Comparison of ENCODE assay signal across 8 mouse cellular contexts in genomic region chr1:179866056-179866772, GRCm38 (mm10).
DNase-seq lines count a peak whose midpoint lies in the region; ATAC-seq and TF ChIP-seq lines count a peak whose summit lies in the region.

No protein-coding gene starts in this region.

- peak; percentile 28 for DNase-seq in 3T3-L1 (ENCODE audit: low read depth, low spot score)
- DNase-seq in adrenal gland, postnatal 25 days, result peak; percentile 45
- no peak for DNase-seq in hindbrain, postnatal 0 days (ENCODE audit: low spot score)
- no peak for DNase-seq in cerebellum, adult 2 months
- no peak for DNase-seq in natural killer cell, adult 2 months (ENCODE audit: low spot score in 2 of 2)
- DNase-seq in urinary bladder, adult 2 months (ENCODE audit: low spot score), result no peak
- DNase-seq in retina, postnatal 1 day, result no peak

- H3K4me3 ChIP-seq in hindbrain, postnatal 0 days (ENCODE audit: low read length), result no peak overlapping the region
- no peak overlapping the region for H3K4me3 ChIP-seq in liver, embryonic 12.5 days
- H3K4me3 ChIP-seq in cerebellum, adult 2 months (replicated peaks; ENCODE audit: insufficient read depth, low read depth, low read length), result no peak overlapping the region

- no peak overlapping the region for H3K4me2 ChIP-seq in hindbrain, postnatal 0 days (ENCODE audit: low read depth, low read length)
- H3K4me2 ChIP-seq in liver, embryonic 12.5 days, result peak overlapping the region; percentile 17; the same call in 1 of the 2 replicates

- no peaks in the 10 kb centered on the region for H3K27me3 ChIP-seq in hindbrain, postnatal 0 days (ENCODE audit: insufficient read depth, low read length)
- no peaks in the 10 kb centered on the region for H3K27me3 ChIP-seq in liver, embryonic 12.5 days (replicated peaks)
- no peaks in the 10 kb centered on the region for H3K27me3 ChIP-seq in cerebellum, adult 2 months (ENCODE audit: control insufficient read depth, insufficient read depth, low read length)

- no peak for TF ChIP-seq POLR2A in cerebellum, adult 2 months (IDR thresholded peaks at IDR 0.05; ENCODE audit: borderline replicate concordance, insufficient read depth, low read length)

- no peak for ATAC-seq in hindbrain, postnatal 0 days
- no peak for ATAC-seq in liver, embryonic 12.5 days

- WGBS in hindbrain, postnatal 0 days, result 74% methylated on average over 16 of the region's 16 CpGs
- 58% methylated on average over 16 of the region's 16 CpGs for WGBS in liver, embryonic 12.5 days (ENCODE audit: insufficient replicate concordance)
- 76% methylated on average over 16 of the region's 16 CpGs for WGBS in cerebellum, adult 2 months

- H3K27ac ChIP-seq in hindbrain, postnatal 0 days, result 0 out of 2 replicates have a peak overlapping the region, but pooled peaks have one; percentile 22
- H3K27ac ChIP-seq in liver, embryonic 12.5 days, result peak overlapping the region; percentile 55
- no peak overlapping the region for H3K27ac ChIP-seq in cerebellum, adult 2 months (ENCODE audit: insufficient read depth, low read length)

- TF ChIP-seq CTCF in hindbrain, postnatal 0 days (IDR thresholded peaks at IDR 0.05; ENCODE audit: low read depth), result no peak
- TF ChIP-seq CTCF in cerebellum, adult 2 months (IDR thresholded peaks at IDR 0.05; ENCODE audit: borderline replicate concordance, insufficient read depth, low read depth, low read length), result no peak

- no peak overlapping the region for H3K9ac ChIP-seq in hindbrain, postnatal 0 days (replicated peaks; ENCODE audit: low read length)
- no peak overlapping the region for H3K9ac ChIP-seq in liver, embryonic 12.5 days

- no peaks in the 10 kb centered on the region for H3K4me1 ChIP-seq in hindbrain, postnatal 0 days (ENCODE audit: insufficient read depth, low read length)
- peaks cover 51% of the 10 kb centered on the region for H3K4me1 ChIP-seq in liver, embryonic 12.5 days
- peaks cover 7% of the 10 kb centered on the region for H3K4me1 ChIP-seq in cerebellum, adult 2 months (ENCODE audit: control insufficient read depth, insufficient read depth, low read length)

- H3K36me3 ChIP-seq in hindbrain, postnatal 0 days (ENCODE audit: insufficient read depth, low read length), result no peaks in the 10 kb centered on the region
- no peaks in the 10 kb centered on the region for H3K36me3 ChIP-seq in liver, embryonic 12.5 days

- H3K9me3 ChIP-seq in hindbrain, postnatal 0 days (ENCODE audit: low read length), result no peaks in the 10 kb centered on the region
- no peaks in the 10 kb centered on the region for H3K9me3 ChIP-seq in liver, embryonic 12.5 days (replicated peaks)

Comparison
In these comparisons a context has a peak if more than half of its experiments do, and no peak if none do; other contexts are left out.
1. DNase-seq: peak in 3T3-L1 (single experiment) and adrenal gland, postnatal 25 days (single experiment); none in hindbrain, postnatal 0 days (single experiment), cerebellum, adult 2 months (0 of 2), natural killer cell, adult 2 months (0 of 2), urinary bladder, adult 2 months (single experiment) and retina, postnatal 1 day (single experiment).